Mouse (Mus musculus): ENCODE measurements around the gene Olfr553.
"Not testable (repeated sequence)": the region's sequence is repeated elsewhere in the genome, so short reads cannot be mapped to it uniquely, and the experiment has no call there.

The Olfr553 gene

DNA sequence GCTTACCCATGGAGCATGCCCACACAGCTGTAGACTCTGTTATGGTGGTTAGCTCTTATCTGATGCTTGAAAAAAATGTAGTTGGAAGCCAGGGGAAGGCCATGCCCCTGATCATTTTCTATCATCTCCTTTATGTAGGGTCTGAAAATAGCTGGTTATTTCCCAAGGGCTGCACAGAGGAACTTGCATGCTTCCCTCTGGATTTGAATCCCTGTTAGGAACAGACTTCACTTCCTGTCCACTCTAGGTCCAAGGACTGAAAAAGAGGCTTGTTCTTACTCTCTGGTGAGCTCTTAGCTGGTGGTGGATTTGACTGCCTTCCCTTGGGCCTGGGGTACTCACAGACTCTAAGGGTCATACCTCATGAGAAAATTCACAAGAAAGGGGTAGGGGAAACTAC lies at the start of gene Olfr553:
TSS of gene Olfr553 (minus strand) at position 101 of the 400 bp plus-strand sequence.
- no peak for DNase-seq

DNA sequence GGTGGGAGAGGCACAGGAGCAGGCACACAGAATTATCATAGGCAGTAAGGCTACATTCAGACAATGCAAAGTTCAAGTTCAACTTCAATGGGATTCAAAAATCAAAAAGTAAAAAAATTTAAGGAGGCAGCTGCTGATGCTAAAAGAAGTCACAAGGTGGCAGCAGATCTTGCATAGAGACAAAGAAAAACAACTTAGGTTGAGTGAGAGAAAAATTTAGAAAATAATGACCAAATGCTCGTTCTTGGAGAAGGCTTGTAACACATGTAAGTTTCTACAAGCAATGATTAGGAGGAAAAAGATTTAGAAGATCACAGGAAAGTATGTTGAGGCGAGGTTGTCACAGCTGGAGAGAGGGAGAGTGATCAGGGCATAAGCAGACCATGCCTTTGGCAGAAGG lies 47.4 kb upstream of the Olfr553 start:
- DNase-seq, result no peak

GRCm38 (mm10) chr7:102664599-102664998 lies 46.6 kb upstream of the Olfr553 start, which contains the start of gene Olfr556:
Gene Olfr556 (plus strand): TSS chr7:102664899.
- no peak for DNase-seq

- no peak for DNase-seq
Observed at GRCm38 (mm10) chr7:102658523-102658922, 40.5 kb upstream of the Olfr553 start, which contains the start of gene Olfr555. Gene Olfr555 (plus strand): TSS chr7:102658823.

- not testable (repeated sequence) for DNase-seq
Observed at GRCm38 (mm10) chr7:102644945-102645344, 26.9 kb upstream of the Olfr553 start.

GRCm38 (mm10) chr7:102638132-102638531 lies 20.1 kb upstream of the Olfr553 start, which contains the start of gene Olfr554:
Gene Olfr554 (plus strand): TSS chr7:102638432.
- DNase-seq, result no peak

DNA sequence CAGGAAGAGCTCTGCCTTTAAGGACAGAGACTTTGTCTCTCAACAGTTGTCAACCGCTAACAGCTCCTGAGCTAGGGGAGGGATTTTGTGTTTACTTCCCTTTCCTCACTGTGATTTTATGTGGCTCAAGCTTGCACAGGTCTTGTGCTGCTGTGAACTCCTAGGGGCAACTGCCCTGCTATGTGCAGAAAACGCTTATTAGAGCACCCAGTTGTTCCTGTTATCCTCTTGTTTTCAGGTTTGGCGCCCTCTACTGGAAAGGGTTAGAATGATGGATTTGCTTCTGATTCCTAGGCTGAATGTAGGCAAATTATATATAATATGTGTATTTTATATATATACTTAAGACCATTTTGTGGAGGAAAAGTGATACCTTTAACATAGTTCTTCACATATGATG lies 18.6 kb upstream of the Olfr553 start:
- DNase-seq, result peak; percentile 39

DNA sequence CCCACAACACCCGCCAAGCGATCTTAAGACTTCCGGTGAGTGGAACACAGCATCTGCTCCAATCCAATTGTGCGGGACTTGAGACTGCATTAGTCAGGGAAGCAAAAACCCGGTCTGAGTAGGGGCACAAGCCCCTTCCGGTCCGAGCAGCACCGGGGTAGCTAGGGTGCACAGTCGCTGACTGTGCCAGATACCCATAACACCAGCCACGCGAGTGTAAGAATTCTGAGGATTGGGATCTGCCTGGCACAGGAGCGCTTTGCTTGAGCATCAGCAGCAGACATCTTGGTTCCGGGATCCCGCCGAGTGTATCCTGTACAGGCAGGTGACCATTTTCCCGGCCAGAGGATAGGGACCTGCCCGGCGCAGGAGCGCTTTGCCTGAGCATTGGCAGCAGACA lies 2.4 kb upstream of the Olfr553 start:
- DNase-seq, result peak; percentile 3

GRCm38 (mm10) chr7:102619608-102620007 lies 1.6 kb upstream of the Olfr553 start:
- no peak for DNase-seq

- DNase-seq, result no peak
Observed at GRCm38 (mm10) chr7:102597378-102598031, 20.5 kb downstream of the Olfr553 start, which contains the start of gene Olfr552. Gene Olfr552 (plus strand): TSS chr7:102597770.

GRCm38 (mm10) chr7:102591786-102592185 lies 26.2 kb downstream of the Olfr553 start, which contains the start of gene Olfr551:
Gene Olfr551 (minus strand): TSS chr7:102591886.
- DNase-seq, result no peak

DNA sequence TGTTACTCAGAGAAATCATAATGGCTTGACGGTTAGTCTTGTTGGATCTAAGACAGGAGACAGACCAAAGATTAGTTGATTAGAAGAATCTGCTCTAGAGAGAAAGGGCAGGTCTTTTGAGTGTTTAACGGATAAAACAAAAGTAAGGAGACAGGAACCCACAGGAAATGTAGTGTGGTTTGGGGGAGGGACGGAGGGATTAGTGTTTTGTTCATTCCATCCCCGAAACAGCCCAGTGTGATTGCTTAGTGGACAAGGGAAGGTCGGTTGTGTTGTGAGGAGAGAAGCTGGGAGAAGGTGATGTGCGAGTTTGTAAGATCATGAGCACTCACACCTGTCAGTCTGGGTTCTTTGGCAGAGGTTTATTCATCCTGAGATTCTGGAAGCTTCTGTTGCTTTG lies 42.0 kb downstream of the Olfr553 start:
- no peak for DNase-seq

DNA sequence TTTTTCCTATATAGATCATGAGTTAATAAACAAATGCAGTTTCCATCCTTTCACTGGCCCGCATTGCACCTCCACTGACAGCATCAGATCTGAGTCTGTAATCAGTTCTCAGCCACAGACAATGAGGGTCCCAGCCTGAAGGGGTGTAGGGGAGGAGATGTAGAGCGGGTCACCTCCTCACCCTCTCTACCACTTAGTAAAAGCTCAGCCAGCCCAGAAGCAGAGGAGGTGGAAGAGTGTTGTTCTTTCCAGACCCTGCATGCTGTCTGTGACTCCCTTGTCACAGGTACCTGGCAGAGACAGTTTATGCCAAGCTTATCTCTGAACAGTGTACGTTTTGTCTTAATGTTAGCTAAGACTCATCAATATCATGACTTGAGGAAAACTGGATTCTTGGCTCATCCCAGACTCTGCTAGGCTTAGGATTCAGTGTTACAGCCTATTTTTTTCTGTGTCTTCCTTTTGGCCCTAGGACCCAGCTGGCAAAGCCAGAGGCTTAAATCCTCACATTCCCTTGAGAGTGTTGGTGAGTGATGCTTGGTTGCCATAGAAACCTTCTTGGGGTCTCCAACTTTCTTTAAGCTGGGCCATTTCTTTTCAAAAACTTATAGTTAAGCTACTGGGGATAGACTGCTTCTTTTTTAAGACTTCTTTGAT lies 44.7 kb downstream of the Olfr553 start:
- DNase-seq, result no peak

GRCm38 (mm10) chr7:102571142-102571541 lies 46.9 kb downstream of the Olfr553 start, which contains the start of gene Olfr550:
Gene Olfr550 (plus strand): TSS chr7:102571442.
- no peak for DNase-seq

- DNase-seq, result no peak
Observed at GRCm38 (mm10) chr7:102566219-102566618, 51.8 kb downstream of the Olfr553 start.

- DNase-seq, result peak; percentile 58
Observed at GRCm38 (mm10) chr7:102564999-102565997, 52.7 kb downstream of the Olfr553 start, which contains the start of gene Trim21. Gene Trim21 (minus strand): TSS chr7:102565486.

Measured in cerebellum, adult 9-10 months (tissue).